Mouse (Mus musculus) C2C12 (cell line): ENCODE measurements around the gene Tsen54. TPM values are rescaled to one million over a fixed set of nuclear protein-coding genes. Genes with fewer than 3 reads are reported as not detected.

Experiments
- H3K27me3 ChIP-seq: one replicate; pipeline ENCODE4 v1.6.1; 2011; ENCODE audit not compliant: control insufficient read depth, insufficient read depth, insufficient read length
- H3K36me3 ChIP-seq: one replicate; pipeline ENCODE4 v1.6.1; 2011; ENCODE audit not compliant: control insufficient read depth, insufficient read depth
- H3K4me3 ChIP-seq: one replicate; pipeline ENCODE4 v1.5.1; 2011; ENCODE audit warnings: mild to moderate bottlenecking, control low read depth; ENCODE audit not compliant: poor library complexity, insufficient read depth, severe bottlenecking
- H3K79me2 ChIP-seq: one replicate; pipeline ENCODE4 v1.6.1; 2011; ENCODE audit not compliant: control insufficient read depth, insufficient read depth
- H3K79me3 ChIP-seq: one replicate; pipeline ENCODE4 v1.6.1; 2011; ENCODE audit warnings: low read depth, control low read depth
- H3ac ChIP-seq: one replicate; pipeline ENCODE3; 2011; ENCODE audit warnings: low read depth; ENCODE audit not compliant: control insufficient read depth, insufficient read length
- CEBPB ChIP-seq: IDR thresholded peaks from one replicate; pipeline ENCODE4 v1.6.1; 2011; ENCODE audit warnings: low read depth, mild to moderate bottlenecking, control low read depth, moderate library complexity
- CTCF ChIP-seq: IDR thresholded peaks from one replicate; pipeline ENCODE4 v1.5.1; 2011; ENCODE audit not compliant: control insufficient read depth, insufficient read depth, insufficient read length
- FOSL1 ChIP-seq: IDR thresholded peaks from one replicate; pipeline ENCODE4 v1.8.0; 2011; ENCODE audit warnings: mild to moderate bottlenecking, low read length; ENCODE audit not compliant: poor library complexity, insufficient read depth, severe bottlenecking
- MAX ChIP-seq: IDR thresholded peaks from one replicate; pipeline ENCODE4 v1.6.1; 2011; ENCODE audit warnings: mild to moderate bottlenecking, control low read depth
- MYOD1 ChIP-seq: IDR thresholded peaks from one replicate; pipeline ENCODE4 v1.6.1; 2011; ENCODE audit warnings: low read depth; ENCODE audit not compliant: control insufficient read depth, insufficient read length
- MYOG ChIP-seq: IDR thresholded peaks from one replicate; pipeline ENCODE4 v1.6.1; 2011; ENCODE audit not compliant: control insufficient read depth, insufficient read length; ENCODE audit errors: extremely low read depth
- USF1 ChIP-seq: IDR thresholded peaks from one replicate; pipeline ENCODE4 v1.6.1; 2011; ENCODE audit warnings: low read depth, mild to moderate bottlenecking, control low read depth, moderate library complexity
- polyA plus RNA-seq: library from polyadenylated mRNA; unstranded; fragments of >200 nt; fragmentation: generic; extraction: Trizol; gene quantifications from one replicate; pipeline ENCODE4 v1.2.1, GENCODE M21; 2012; ENCODE audit warnings: missing spikeins

Tsen54 gene
- polyA plus RNA-seq, 1 experiment = 18.5 TPM

DNA sequence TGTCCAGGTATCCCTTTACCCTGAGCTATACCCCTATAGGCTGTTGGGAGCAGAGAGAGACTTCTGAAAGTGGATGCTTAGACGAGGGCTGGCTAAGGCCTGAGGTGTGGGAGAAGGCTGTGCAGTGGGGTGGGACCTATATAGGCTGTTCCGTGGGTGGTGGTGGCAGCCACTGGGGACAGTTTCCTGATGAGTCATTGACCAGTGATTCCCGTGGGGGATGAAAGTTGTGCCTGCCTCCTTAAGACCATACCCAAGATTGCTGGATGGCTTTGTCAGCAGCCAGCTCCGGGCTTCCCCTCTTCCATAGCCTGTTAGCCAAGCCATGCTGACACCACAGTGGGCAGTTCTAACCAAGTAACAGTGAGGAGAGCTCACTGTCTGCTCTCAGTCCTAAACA, 6.5 kb downstream of the Tsen54 start:
- Histone ChIP-seq H3K79me2 (no peaks in the 10 kb centered on the region), H3K79me3 (no peaks in the 10 kb centered on the region), H3ac (no peak overlapping the region), H3K36me3 (peaks cover 13% of the 10 kb centered on the region), H3K4me3 (no peak overlapping the region), H3K27me3 (peaks cover 7% of the 10 kb centered on the region)
- no peak for TF ChIP-seq MAX
- no peak for TF ChIP-seq MYOG
- TF ChIP-seq CEBPB = no peak
- no peak for TF ChIP-seq FOSL1
- no peak for TF ChIP-seq USF1
- TF ChIP-seq CTCF = no peak
- TF ChIP-seq MYOD1 = no peak

DNA sequence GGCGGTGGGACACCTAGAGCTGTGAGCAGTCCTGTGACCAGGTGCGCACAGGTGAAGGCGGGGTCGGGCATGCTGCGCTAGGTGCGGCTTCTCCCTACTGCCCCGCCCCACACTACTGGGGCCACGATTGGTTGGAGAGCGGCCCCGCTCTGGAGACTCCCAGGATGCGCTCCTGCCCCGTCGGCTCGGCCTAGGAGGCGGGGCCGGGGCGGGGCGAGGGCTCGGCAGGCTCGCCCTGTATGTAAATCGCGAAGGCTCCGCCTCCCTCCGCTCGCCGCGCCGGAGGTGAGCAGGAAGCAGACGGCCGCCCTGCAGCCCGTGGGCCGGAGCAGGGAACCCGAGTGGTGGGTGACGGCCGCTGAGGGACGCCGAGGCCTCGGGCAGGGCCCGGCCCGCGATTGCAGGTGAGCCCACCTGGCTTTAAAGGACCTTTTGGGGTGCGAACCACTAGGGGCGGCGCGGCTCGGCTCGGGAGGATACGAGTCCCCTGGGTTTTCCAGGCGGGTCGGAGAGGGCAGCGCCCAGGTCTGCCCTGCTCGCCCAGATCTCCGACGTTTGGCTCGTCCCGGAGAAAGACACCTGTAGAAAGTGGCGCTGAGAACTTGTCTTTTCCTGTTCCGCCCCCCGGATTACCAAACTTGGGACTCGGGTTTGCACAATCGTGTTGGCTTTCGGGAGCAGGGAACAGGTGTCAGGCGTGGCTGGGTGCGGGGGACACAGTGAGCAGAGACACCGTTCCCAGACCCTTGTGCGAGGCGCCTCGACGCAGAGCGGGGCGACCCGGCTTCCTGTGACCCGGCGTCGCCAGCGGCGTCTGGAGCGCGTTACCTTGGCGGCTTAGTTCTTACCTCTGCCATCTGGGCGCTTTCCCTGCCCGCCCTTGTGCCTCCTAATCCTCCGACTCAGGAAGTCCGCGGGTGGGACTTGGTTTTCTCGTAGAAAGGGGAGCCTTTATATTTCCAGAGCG, 9.5 kb downstream of the Tsen54 start, which contains the start of gene Llgl2:
Gene Llgl2, plus strand, starts transcription at position 276 of the 967 bp plus-strand sequence.
- Histone ChIP-seq H3K79me3 (no peaks in the 10 kb centered on the region), H3K36me3 (peaks cover 13% of the 10 kb centered on the region), H3K4me3 (peak within 1 kb of the TSS; percentile 28), H3K27me3 (peaks cover 33% of the 10 kb centered on the region), H3K79me2 (no peaks in the 10 kb centered on the region), H3ac (peak within 1 kb of the TSS; percentile 52)
- TF ChIP-seq FOSL1 = no peak
- no peak for TF ChIP-seq MYOG
- no peak for TF ChIP-seq MYOD1
- TF ChIP-seq USF1 = no peak
- TF ChIP-seq MAX = no peak
- no peak for TF ChIP-seq CTCF
- no peak for TF ChIP-seq CEBPB

DNA sequence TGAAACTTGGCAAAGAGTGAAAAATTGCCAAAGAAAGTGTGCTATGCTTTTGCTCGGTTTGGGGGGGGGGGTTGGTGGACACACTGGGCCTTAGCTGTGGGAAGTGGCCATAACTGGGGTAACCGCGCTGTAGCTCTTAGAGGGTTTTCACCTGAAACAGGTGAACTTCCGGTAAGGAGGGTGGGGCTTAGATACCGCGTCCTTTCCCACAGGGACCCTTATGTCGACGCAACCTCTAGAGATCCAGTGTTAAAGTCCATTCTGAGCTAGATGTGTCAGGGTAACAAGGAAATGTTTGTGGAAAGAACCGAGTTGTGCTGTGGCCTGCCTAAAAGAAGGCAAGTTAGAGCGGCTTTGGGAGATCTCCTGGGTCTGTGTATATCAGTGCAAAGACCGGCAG, 10.3 kb downstream of the Tsen54 start:
- Histone ChIP-seq H3K27me3 (peaks cover 41% of the 10 kb centered on the region), H3K36me3 (peaks cover 13% of the 10 kb centered on the region), H3K4me3 (no peak overlapping the region), H3K79me2 (no peaks in the 10 kb centered on the region), H3ac (no peak overlapping the region), H3K79me3 (no peaks in the 10 kb centered on the region)
- TF ChIP-seq FOSL1 = no peak
- TF ChIP-seq MAX = no peak

DNA sequence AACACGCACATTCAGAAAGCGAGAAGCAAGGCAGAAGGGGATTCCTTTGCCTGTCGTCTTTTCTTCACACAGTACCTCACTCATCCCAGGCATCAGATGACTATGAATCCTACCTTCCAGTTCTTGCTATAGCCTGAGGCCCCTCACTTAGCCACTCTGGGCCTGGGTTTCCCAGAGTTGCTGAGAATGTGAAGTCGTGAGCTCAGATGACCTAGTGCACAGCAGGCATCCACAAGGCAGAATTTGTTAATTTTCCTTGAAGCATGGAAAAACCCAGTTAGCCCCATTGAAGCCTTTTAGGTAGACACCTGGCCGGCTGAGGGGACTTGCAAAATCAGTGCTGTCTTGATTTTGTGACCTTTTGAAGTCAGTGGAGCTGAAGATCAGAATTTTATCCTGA, 12.0 kb downstream of the Tsen54 start:
- Histone ChIP-seq H3ac (no peak overlapping the region), H3K79me3 (no peaks in the 10 kb centered on the region), H3K4me3 (no peak overlapping the region), H3K27me3 (peaks cover 55% of the 10 kb centered on the region), H3K79me2 (no peaks in the 10 kb centered on the region), H3K36me3 (peaks cover 11% of the 10 kb centered on the region)
- TF ChIP-seq MYOD1 (no peak), CTCF (no peak), USF1 (no peak)

DNA sequence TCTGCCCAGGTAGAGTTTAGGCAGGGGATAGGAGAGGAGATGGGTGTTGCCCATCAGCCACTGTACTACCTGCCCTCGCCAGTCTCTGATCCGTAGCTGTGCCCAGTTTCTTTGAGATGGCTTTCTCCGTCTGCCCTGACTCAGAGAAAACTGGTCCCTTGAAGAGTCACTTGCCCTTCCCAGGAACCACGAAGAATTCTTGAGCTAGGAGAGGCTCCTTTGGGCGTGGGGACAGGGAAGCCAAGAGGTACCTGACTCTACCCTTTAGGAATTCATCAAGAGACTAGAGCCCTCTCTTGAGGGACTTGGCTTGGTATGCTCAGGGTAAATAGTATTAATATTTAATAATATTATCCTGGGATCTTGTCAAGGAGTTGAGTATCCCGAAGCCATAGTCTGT, 13.1 kb downstream of the Tsen54 start:
- Histone ChIP-seq H3K4me3 (no peak overlapping the region), H3K27me3 (peaks cover 66% of the 10 kb centered on the region), H3K36me3 (no peaks in the 10 kb centered on the region), H3ac (no peak overlapping the region), H3K79me2 (no peaks in the 10 kb centered on the region), H3K79me3 (no peaks in the 10 kb centered on the region)
- no peak for TF ChIP-seq USF1

DNA sequence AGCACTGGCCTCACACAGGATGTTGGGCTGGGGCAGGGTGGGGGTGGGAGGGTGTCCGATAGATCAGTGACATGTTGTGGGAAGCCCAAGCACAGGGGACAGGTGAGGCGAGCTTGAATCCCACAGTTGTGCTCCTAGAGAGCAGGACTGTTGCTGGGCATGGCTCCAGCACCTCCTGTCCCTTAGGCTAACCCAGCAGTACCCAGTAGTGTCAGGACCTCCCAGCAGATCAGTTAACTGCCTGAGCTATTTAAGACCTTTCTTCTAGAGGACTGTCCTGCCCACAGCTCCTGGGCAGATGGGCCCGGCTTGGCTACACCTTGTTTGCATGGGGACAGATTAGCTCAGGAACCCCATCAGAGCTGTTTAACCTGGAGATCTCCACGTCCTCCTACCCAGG, 14.5 kb downstream of the Tsen54 start:
- no peaks in the 10 kb centered on the region for H3K79me3 ChIP-seq
- no peak overlapping the region for H3K4me3 ChIP-seq
- H3ac ChIP-seq = no peak overlapping the region
- no peaks in the 10 kb centered on the region for H3K36me3 ChIP-seq
- H3K79me2 ChIP-seq = no peaks in the 10 kb centered on the region
- peaks cover 78% of the 10 kb centered on the region for H3K27me3 ChIP-seq
- TF ChIP-seq MAX (no peak), USF1 (no peak), MYOG (no peak), CTCF (no peak), CEBPB (no peak), MYOD1 (no peak), FOSL1 (no peak)
